ENCODE assay signal across 10 mouse cellular contexts in the genomic region with DNA sequence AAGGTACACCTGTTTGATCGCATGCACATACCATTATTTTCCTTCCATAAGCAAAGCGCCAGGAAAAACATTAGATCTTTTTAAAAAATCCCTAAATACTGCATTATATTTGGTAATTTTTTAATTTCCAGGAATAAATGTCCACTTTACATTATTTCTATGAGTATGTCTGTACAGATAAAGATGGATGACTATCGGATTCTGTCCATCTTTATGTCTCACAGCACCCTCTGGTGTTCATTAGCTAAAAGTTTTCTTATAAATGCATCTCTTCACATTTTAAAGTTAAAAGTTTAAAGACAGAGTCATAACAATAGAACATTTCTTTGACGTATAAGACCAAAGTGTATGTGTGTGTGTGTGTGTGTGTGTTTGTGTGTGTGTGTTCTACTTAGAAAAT.
DNase-seq lines count a peak whose midpoint lies in the region; ATAC-seq and TF ChIP-seq lines count a peak whose summit lies in the region.
"Had no signal": no experiment of that assay in that cellular context is flagged by ENCODE, and none has a peak within 500 bp of the region (broad histone marks: within the 10 kb centered on the region; RNA-seq: fewer than 3 reads in every experiment).

No protein-coding gene starts in this region.

- no peak for ATAC-seq in hindbrain, embryonic 14.5 days (ENCODE audit: low FRiP score)
- ATAC-seq in forebrain, embryonic 16.5 days, result peak; percentile 55
- no peak for ATAC-seq in frontal cortex, adult (ENCODE audit: low TSS enrichment)

- TF ChIP-seq EP300 in MEL (IDR thresholded peaks at IDR 0.05; ENCODE audit: low read depth in 1 of 2, low read length in 2 of 2), result no peak

- H3K27me3 ChIP-seq in hindbrain, embryonic 14.5 days (ENCODE audit: control insufficient read depth, insufficient read depth, low read length), result no peaks in the 10 kb centered on the region
- no peaks in the 10 kb centered on the region for H3K27me3 ChIP-seq in hindbrain, embryonic 10.5 days (ENCODE audit: insufficient read depth, poor library complexity, severe bottlenecking)
- H3K27me3 ChIP-seq in MEL (ENCODE audit: control insufficient read depth in 1 of 2, insufficient read depth in 2 of 2, low read length in 2 of 2), result no peaks in the 10 kb centered on the region
- H3K27me3 ChIP-seq in forebrain, embryonic 16.5 days (replicated peaks; ENCODE audit: control insufficient read depth, insufficient read depth, low read length), result no peaks in the 10 kb centered on the region

- TF ChIP-seq CTCF in MEL (IDR thresholded peaks at IDR 0.05 in 2 of 3, conservative IDR thresholded peaks at IDR 0.05 in 1 of 3; ENCODE audit: control insufficient read depth in 1 of 3, insufficient read depth in 1 of 3, low read depth in 2 of 3, low read length in 3 of 3, poor library complexity in 1 of 3, severe bottlenecking in 1 of 3), result peak in 1 of 3 experiments; percentile 36; a peak in 1 of 6 replicates

- no peaks in the 10 kb centered on the region for H3K36me3 ChIP-seq in hindbrain, embryonic 14.5 days (replicated peaks; ENCODE audit: control insufficient read depth, insufficient read depth)
- H3K36me3 ChIP-seq in hindbrain, embryonic 10.5 days, result no peaks in the 10 kb centered on the region
- H3K36me3 ChIP-seq in MEL (ENCODE audit: control insufficient read depth in 1 of 2, insufficient read depth in 2 of 2, low read length in 2 of 2), result no peaks in the 10 kb centered on the region
- no peaks in the 10 kb centered on the region for H3K36me3 ChIP-seq in forebrain, embryonic 16.5 days (ENCODE audit: control insufficient read depth, insufficient read depth)

- no peak overlapping the region for H3K27ac ChIP-seq in hindbrain, embryonic 14.5 days
- no peak overlapping the region for H3K27ac ChIP-seq in hindbrain, embryonic 10.5 days
- no peak overlapping the region for H3K27ac ChIP-seq in MEL (ENCODE audit: control insufficient read depth, low read depth, low read length)
- no peak overlapping the region for H3K27ac ChIP-seq in forebrain, embryonic 16.5 days (ENCODE audit: low read length)

- no peak overlapping the region for H3K4me3 ChIP-seq in hindbrain, embryonic 14.5 days (replicated peaks; ENCODE audit: low read length)
- no peak overlapping the region for H3K4me3 ChIP-seq in hindbrain, embryonic 10.5 days
- H3K4me3 ChIP-seq in MEL (ENCODE audit: control insufficient read depth in 1 of 2, insufficient read depth in 1 of 2, low read depth in 2 of 2, low read length in 2 of 2), result no peak overlapping the region
- no peak overlapping the region for H3K4me3 ChIP-seq in forebrain, embryonic 16.5 days (replicated peaks; ENCODE audit: low read length)

- H3K9ac ChIP-seq in hindbrain, embryonic 14.5 days, result no peak overlapping the region
- H3K9ac ChIP-seq in MEL (ENCODE audit: control insufficient read depth, low read depth, low read length, poor library complexity, severe bottlenecking), result no peak overlapping the region
- no peak overlapping the region for H3K9ac ChIP-seq in forebrain, embryonic 16.5 days (replicated peaks; ENCODE audit: low read depth, low read length)

- TF ChIP-seq POLR2A in MEL (IDR thresholded peaks at IDR 0.05; ENCODE audit: control insufficient read depth in 1 of 2, insufficient read depth in 1 of 2, low read depth in 1 of 2, low read length in 2 of 2, poor library complexity in 1 of 2), result no peak

- H3K9me3 ChIP-seq in hindbrain, embryonic 14.5 days (ENCODE audit: control insufficient read depth, low read length), result no peaks in the 10 kb centered on the region
- H3K9me3 ChIP-seq in hindbrain, embryonic 10.5 days, result no peaks in the 10 kb centered on the region
- no peaks in the 10 kb centered on the region for H3K9me3 ChIP-seq in MEL (replicated peaks; ENCODE audit: insufficient read depth, low read length)
- H3K9me3 ChIP-seq in forebrain, embryonic 16.5 days (ENCODE audit: control insufficient read depth, low read length), result no peaks in the 10 kb centered on the region

- H3K4me1 ChIP-seq in hindbrain, embryonic 14.5 days (replicated peaks; ENCODE audit: control insufficient read depth, insufficient read depth, low read length), result no peaks in the 10 kb centered on the region
- no peaks in the 10 kb centered on the region for H3K4me1 ChIP-seq in hindbrain, embryonic 10.5 days (replicated peaks)
- no peaks in the 10 kb centered on the region for H3K4me1 ChIP-seq in MEL (ENCODE audit: control insufficient read depth in 1 of 2, insufficient read depth in 2 of 2, low read length in 2 of 2)
- H3K4me1 ChIP-seq in forebrain, embryonic 16.5 days (replicated peaks; ENCODE audit: control insufficient read depth, insufficient read depth, low read length), result no peaks in the 10 kb centered on the region

- 63% methylated on average over 4 of the region's 4 CpGs for WGBS in hindbrain, embryonic 14.5 days
- WGBS in hindbrain, embryonic 10.5 days, result 62% methylated on average over 4 of the region's 4 CpGs
- 55% methylated on average over 4 of the region's 4 CpGs for WGBS in forebrain, embryonic 16.5 days

- H3K4me2 ChIP-seq in hindbrain, embryonic 14.5 days (replicated peaks), result no peak overlapping the region
- H3K4me2 ChIP-seq in forebrain, embryonic 16.5 days (ENCODE audit: low read length), result no peak overlapping the region

- no peaks in the 10 kb centered on the region for H3K79me2 ChIP-seq in MEL (ENCODE audit: control insufficient read depth, insufficient read depth, low read length, poor library complexity)

- DNase-seq in hindbrain, embryonic 14.5 days (ENCODE audit: low spot score), result peak; percentile 70
- no peak for DNase-seq in hindbrain, embryonic 10.5 days (ENCODE audit: low spot score)
- peak; percentile 68 for DNase-seq in 3T3-L1 (ENCODE audit: low read depth, low spot score)
- DNase-seq in MEL (ENCODE audit: low read depth, low spot score), result peak; percentile 21
- DNase-seq in gastrocnemius, postnatal 25 days, result no peak
- DNase-seq in urinary bladder, postnatal 4 days (ENCODE audit: low spot score in 2 of 2), result no peak
- DNase-seq: cerebellum, postnatal 36 days; gastrocnemius, postnatal 10 days had no signal

- peak; percentile 42 for TF ChIP-seq RAD21 in MEL (IDR thresholded peaks at IDR 0.05; ENCODE audit: low read depth, low read length)

TF ChIP-seq in MEL, 35 proteins besides CTCF, POLR2A, EP300 and RAD21:
- TF ChIP-seq SMC3 (IDR thresholded peaks at IDR 0.05; ENCODE audit: low read depth, low read length) (peak; percentile 48), ZMIZ1 (IDR thresholded peaks at IDR 0.05; ENCODE audit: low read depth, low read length) (no peak)

Comparison
In these comparisons a context has a peak if more than half of its experiments do, and no peak if none do; other contexts are left out.
1. DNase-seq: peak in hindbrain, embryonic 14.5 days (single experiment), 3T3-L1 (single experiment) and MEL (single experiment); none in hindbrain, embryonic 10.5 days (single experiment), gastrocnemius, postnatal 25 days (single experiment) and urinary bladder, postnatal 4 days (0 of 2).